Mouse (Mus musculus) neural tube, embryonic 14.5 days (tissue): Measurements from ENCODE around the gene Tk2. TPM values are rescaled to one million over a fixed set of nuclear protein-coding genes. Genes with fewer than 3 reads are reported as not detected.
"Not testable (repeated sequence)": the region's sequence is repeated elsewhere in the genome, so short reads cannot be mapped to it uniquely, and the experiment has no call there.

Experiments
- ATAC-seq: fragments of 200-750 bp; cut with Nextera tagmentation; 2 replicates; pipeline ENCODE4 v1.8.0; 2017; ENCODE audit warnings: low read depth, mild to moderate bottlenecking, moderate TSS enrichment, moderate library complexity
- H3K27ac ChIP-seq: fragments of 300-500 bp; sonication (generic); 2 replicates; pipeline ENCODE4 v1.5.1; 2014; ENCODE audit warnings: low read depth, mild to moderate bottlenecking, control low read depth, low read length, moderate library complexity, mixed read lengths
- H3K27me3 ChIP-seq: fragments of 300-500 bp; sonication (generic); 2 replicates; pipeline ENCODE4 v1.6.1; 2014; ENCODE audit warnings: low read length; ENCODE audit not compliant: control insufficient read depth, insufficient read depth
- H3K36me3 ChIP-seq: fragments of 300-500 bp; sonication (generic); 2 replicates; pipeline ENCODE4 v1.6.1; 2014; ENCODE audit warnings: low read length, mixed read lengths; ENCODE audit not compliant: control insufficient read depth, insufficient read depth
- H3K4me1 ChIP-seq: fragments of 300-500 bp; sonication (generic); 2 replicates; pipeline ENCODE4 v1.6.1; 2014; ENCODE audit warnings: low read length; ENCODE audit not compliant: control insufficient read depth, insufficient read depth
- H3K4me2 ChIP-seq: fragments of 300-500 bp; sonication (generic); 2 replicates; pipeline ENCODE4 v1.6.1; 2014; ENCODE audit warnings: mild to moderate bottlenecking, low read depth, low read length, control low read depth
- H3K4me3 ChIP-seq: fragments of 300-500 bp; sonication (generic); 2 replicates; pipeline ENCODE4 v1.5.1; 2014; ENCODE audit warnings: low read depth, low read length, control low read depth, mixed read lengths
- H3K9ac ChIP-seq: fragments of 300-500 bp; sonication (generic); replicated peaks from 2 replicates; pipeline ENCODE4 v1.6.1; 2014; ENCODE audit warnings: low read depth, mild to moderate bottlenecking, control low read depth, low read length, mixed read lengths
- H3K9me3 ChIP-seq: fragments of 300-500 bp; sonication (generic); 2 replicates; pipeline ENCODE4 v1.6.1; 2016; ENCODE audit warnings: low read length; ENCODE audit not compliant: control insufficient read depth
- WGBS: fragments of 180-500 bp; shearing (Covaris S2); extraction: QIAGEN DNeasy Blood & Tissue Kit; methylation state at CpG from one replicate; pipeline ENCODE4 v1.1.7; 2014; 5-methylcytosine and 5-hydroxymethylcytosine counted together
- polyA plus RNA-seq: library from polyadenylated mRNA; unstranded; fragments of >200 nt; fragmentation: Nextera tagmentation; extraction: Ambion mirVana; gene quantifications from 2 replicates; pipeline ENCODE4 v1.2.1, GENCODE M21; 2014

Tk2 gene
- 49.2 and 53.1 TPM in 2 replicates for polyA plus RNA-seq

GRCm38 (mm10) chr8:104248276-104248675 lies at the start of gene Tk2:
Gene Tk2 (minus strand): TSS chr8:104248558.
- peak; percentile 94 for ATAC-seq
- H3K27ac ChIP-seq: no peak within 1 kb of the TSS

GRCm38 (mm10) chr8:104294396-104294795 lies 46.0 kb upstream of the Tk2 start:
- Histone ChIP-seq H3K27ac (no peak overlapping the region), H3K9ac (no peak overlapping the region), H3K36me3 (no peaks in the 10 kb centered on the region), H3K4me3 (no peak overlapping the region), H3K27me3 (no peaks in the 10 kb centered on the region), H3K4me1 (no peaks in the 10 kb centered on the region), H3K4me2 (no peak overlapping the region), H3K9me3 (no peaks in the 10 kb centered on the region)
- ATAC-seq: no peak
- 77% methylated on average over 1 of the region's 1 CpGs for WGBS

More at GRCm38 (mm10) chr8:104248276-104248675, at the start of gene Tk2:
- 0 out of 2 replicates have a peak, but pooled peaks cover 2% of the 10 kb centered on the region for H3K36me3 ChIP-seq
- peak within 1 kb of the TSS; percentile 61 for H3K4me2 ChIP-seq
- 0 out of 2 replicates have a peak, but pooled peaks cover 3% of the 10 kb centered on the region for H3K27me3 ChIP-seq
- peak within 1 kb of the TSS; percentile 86 for H3K9ac ChIP-seq
- no peaks in the 10 kb centered on the region for H3K9me3 ChIP-seq
- H3K4me3 ChIP-seq: peak within 1 kb of the TSS; percentile 87
- under 1% methylated on average over 28 of the region's 28 CpGs for WGBS
- peaks cover 8% of the 10 kb centered on the region; the same call in 1 of the 2 replicates for H3K4me1 ChIP-seq

GRCm38 (mm10) chr8:104293081-104293480 lies 44.7 kb upstream of the Tk2 start, which contains the start of gene Cmtm2a:
Gene Cmtm2a (minus strand): TSS chr8:104293181.
- H3K4me2 ChIP-seq, H3K9me3 ChIP-seq, H3K36me3 ChIP-seq, H3K4me1 ChIP-seq, H3K27ac ChIP-seq, ATAC-seq, H3K4me3 ChIP-seq, H3K27me3 ChIP-seq, H3K9ac ChIP-seq: not testable (repeated sequence)
- 87% methylated on average over 12 of the region's 12 CpGs for WGBS

GRCm38 (mm10) chr8:104268937-104269440 lies 20.6 kb upstream of the Tk2 start:
- H3K27ac ChIP-seq: no peak overlapping the region
- H3K36me3 ChIP-seq: no peaks in the 10 kb centered on the region
- ATAC-seq: no peak
- H3K4me3 ChIP-seq: no peak overlapping the region
- H3K9me3 ChIP-seq: no peaks in the 10 kb centered on the region
- H3K9ac ChIP-seq: no peak overlapping the region
- H3K4me2 ChIP-seq: no peak overlapping the region
- H3K27me3 ChIP-seq: no peaks in the 10 kb centered on the region
- H3K4me1 ChIP-seq: no peaks in the 10 kb centered on the region
- WGBS: 79% methylated on average over 6 of the region's 6 CpGs

- Histone ChIP-seq H3K4me1 (no peaks in the 10 kb centered on the region), H3K9me3 (no peaks in the 10 kb centered on the region), H3K27me3 (no peaks in the 10 kb centered on the region), H3K36me3 (no peaks in the 10 kb centered on the region), H3K4me2 (no peak overlapping the region), H3K9ac (no peak overlapping the region), H3K4me3 (no peak overlapping the region), H3K27ac (no peak overlapping the region)
- no peak for ATAC-seq
Measured at GRCm38 (mm10) chr8:104268368-104268767, 20.0 kb upstream of the Tk2 start.

- not testable (repeated sequence) for H3K36me3 ChIP-seq, H3K27me3 ChIP-seq, H3K4me1 ChIP-seq, H3K27ac ChIP-seq, H3K9me3 ChIP-seq, H3K9ac ChIP-seq, ATAC-seq, H3K4me2 ChIP-seq, H3K4me3 ChIP-seq
- WGBS: 97% methylated on average over 22 of the region's 22 CpGs
Measured at GRCm38 (mm10) chr8:104264271-104264935, 16.0 kb upstream of the Tk2 start.

GRCm38 (mm10) chr8:104261802-104262201 lies 13.4 kb upstream of the Tk2 start:
- 95% methylated on average over 5 of the region's 5 CpGs for WGBS
- not testable (repeated sequence) for H3K4me2 ChIP-seq, H3K36me3 ChIP-seq, H3K4me1 ChIP-seq, H3K9me3 ChIP-seq, H3K9ac ChIP-seq, H3K27me3 ChIP-seq, H3K27ac ChIP-seq, H3K4me3 ChIP-seq, ATAC-seq

- Histone ChIP-seq H3K4me3 (no peak overlapping the region), H3K27me3 (0 out of 2 replicates have a peak, but pooled peaks cover 3% of the 10 kb centered on the region), H3K27ac (no peak overlapping the region), H3K4me2 (no peak overlapping the region), H3K4me1 (peaks cover under 1% of the 10 kb centered on the region; the same call in 1 of the 2 replicates), H3K36me3 (0 out of 2 replicates have a peak, but pooled peaks cover 2% of the 10 kb centered on the region), H3K9ac (no peak overlapping the region), H3K9me3 (no peaks in the 10 kb centered on the region)
- ATAC-seq: no peak
- WGBS: 92% methylated on average over 3 of the region's 3 CpGs
Measured at GRCm38 (mm10) chr8:104253016-104253415, 4.7 kb upstream of the Tk2 start.

- H3K9ac ChIP-seq: no peak overlapping the region; the same call in 1 of the 2 replicates
- no peaks in the 10 kb centered on the region for H3K36me3 ChIP-seq
- H3K4me1 ChIP-seq: peaks cover 8% of the 10 kb centered on the region; the same call in 1 of the 2 replicates
- H3K27ac ChIP-seq: no peak overlapping the region
- 0 out of 2 replicates have a peak, but pooled peaks cover 3% of the 10 kb centered on the region for H3K27me3 ChIP-seq
- no peaks in the 10 kb centered on the region for H3K9me3 ChIP-seq
- peak overlapping the region; percentile 55 for H3K4me3 ChIP-seq
- 0% methylated on average over 7 of the region's 7 CpGs for WGBS
- H3K4me2 ChIP-seq: peak overlapping the region; percentile 66
- ATAC-seq: no peak
Measured at GRCm38 (mm10) chr8:104251461-104251860, 3.1 kb upstream of the Tk2 start.
